Mouse (Mus musculus) heart, embryonic 14.5 days (tissue): ENCODE results near the gene 1110008L16Rik. TPM values are rescaled to one million over a fixed set of nuclear protein-coding genes. Genes with fewer than 3 reads are reported as not detected.
"Not testable (repeated sequence)": the region's sequence is repeated elsewhere in the genome, so short reads cannot be mapped to it uniquely, and the experiment has no call there.

Experiments used
- ATAC-seq: fragments of 200-750 bp; cut with Nextera tagmentation; 2 replicates; pipeline ENCODE4 v1.8.0; 2017; ENCODE audit warnings: low read depth, moderate TSS enrichment; ENCODE audit not compliant: insufficient number of reproducible peaks, insufficient read depth, low FRiP score
- H3K27ac ChIP-seq, 2 experiments: fragments of 200-500 bp in 1 of 2; fragments of 300-500 bp in 1 of 2; sonication (generic) in 1 of 2; replicated peaks in 1 of 2; 2 replicates each; pipeline ENCODE4 v1.5.1; 2012 to 2014; ENCODE audit warnings: low read depth in 2 of 2, low read length in 2 of 2, control low read depth in 1 of 2, mild to moderate bottlenecking in 1 of 2, mixed read lengths in 1 of 2; ENCODE audit not compliant: control insufficient read depth in 1 of 2, insufficient read depth in 1 of 2
- H3K27me3 ChIP-seq: fragments of 300-500 bp; sonication (generic); 2 replicates; pipeline ENCODE4 v1.6.1; 2014; ENCODE audit warnings: mild to moderate bottlenecking, low read length, control low read depth; ENCODE audit not compliant: control insufficient read depth, insufficient read depth
- H3K36me3 ChIP-seq: fragments of 300-500 bp; sonication (generic); 2 replicates; pipeline ENCODE4 v1.6.1; 2014; ENCODE audit warnings: mild to moderate bottlenecking, control low read depth, low read length, mixed read lengths; ENCODE audit not compliant: control insufficient read depth, insufficient read depth
- H3K4me1 ChIP-seq, 2 experiments: fragments of 200-500 bp in 1 of 2; fragments of 300-500 bp in 1 of 2; sonication (generic) in 1 of 2; 2 replicates each; pipeline ENCODE4 v1.6.1; 2012 to 2014; ENCODE audit warnings: low read length in 2 of 2, control low read depth in 1 of 2, mixed read lengths in 1 of 2; ENCODE audit not compliant: control insufficient read depth in 2 of 2, insufficient read depth in 2 of 2
- H3K4me2 ChIP-seq: fragments of 300-500 bp; sonication (generic); 2 replicates; pipeline ENCODE4 v1.6.1; 2014; ENCODE audit warnings: mild to moderate bottlenecking, low read length
- H3K4me3 ChIP-seq, 2 experiments: fragments of 200-500 bp in 1 of 2; fragments of 300-500 bp in 1 of 2; sonication (generic) in 1 of 2; 2 replicates each; pipeline ENCODE4 v1.5.1; 2012 to 2014; ENCODE audit warnings: low read length in 2 of 2, mild to moderate bottlenecking in 2 of 2, control low read depth in 1 of 2, low read depth in 1 of 2, moderate library complexity in 1 of 2; ENCODE audit not compliant: control insufficient read depth in 1 of 2, insufficient read depth in 1 of 2
- H3K9ac ChIP-seq: fragments of 300-500 bp; sonication (generic); 2 replicates; pipeline ENCODE4 v1.6.1; 2014; ENCODE audit warnings: mild to moderate bottlenecking, low read length
- H3K9me3 ChIP-seq: fragments of 300-500 bp; sonication (generic); 2 replicates; pipeline ENCODE4 v1.6.1; 2016; ENCODE audit warnings: low read length, control low read depth; ENCODE audit not compliant: control insufficient read depth
- WGBS: fragments of 180-500 bp; shearing (Covaris S2); extraction: QIAGEN DNeasy Blood & Tissue Kit; methylation state at CpG from one replicate; pipeline ENCODE4 v1.1.7; 2014; 5-methylcytosine and 5-hydroxymethylcytosine counted together
- polyA plus RNA-seq: library from polyadenylated mRNA; unstranded; fragments of >200 nt; fragmentation: Nextera tagmentation; extraction: Ambion mirVana; gene quantifications from 2 replicates; pipeline ENCODE4 v1.2.1, GENCODE M21; 2014

1110008L16Rik gene
- polyA plus RNA-seq, 1 experiment from 2014 or later: 10.4 TPM

DNA sequence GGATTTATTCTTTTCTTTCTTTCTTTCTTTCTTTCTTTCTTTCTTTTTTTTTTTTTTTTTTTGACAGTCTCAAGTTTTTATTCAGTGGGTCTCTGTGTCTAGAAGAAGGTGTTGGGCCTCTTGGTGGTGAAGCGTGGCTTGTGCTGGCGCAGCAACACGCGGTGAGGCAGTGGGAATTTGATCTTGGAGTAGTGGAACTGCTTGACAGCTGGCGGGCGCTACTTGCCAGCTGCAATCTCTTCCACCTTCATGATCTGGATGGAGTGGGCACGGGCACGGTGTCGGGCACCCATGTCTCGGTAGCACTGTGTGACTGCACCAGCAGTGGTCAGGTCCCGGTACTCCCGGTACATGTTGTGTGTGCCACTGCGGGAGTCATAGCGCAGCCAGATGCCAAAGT is 96.2 kb downstream of the 1110008L16Rik start:
- 90% methylated on average over 14 of the region's 14 CpGs for WGBS
- peaks cover 5 to 21% of the 10 kb centered on the region in 2 experiments for H3K4me1 ChIP-seq
- not testable (repeated sequence) for H3K9me3 ChIP-seq, H3K4me2 ChIP-seq, H3K27me3 ChIP-seq, H3K27ac ChIP-seq, H3K9ac ChIP-seq, H3K4me3 ChIP-seq, ATAC-seq, H3K36me3 ChIP-seq

GRCm38 (mm10) chr12:55396536-55396935 is 97.2 kb downstream of the 1110008L16Rik start:
- WGBS: 86% methylated on average over 4 of the region's 4 CpGs
- Histone ChIP-seq H3K9me3 (no peaks in the 10 kb centered on the region), H3K4me2 (no peak overlapping the region), H3K27me3 (no peaks in the 10 kb centered on the region), H3K27ac (no peak overlapping the region), H3K9ac (no peak overlapping the region), H3K36me3 (no peaks in the 10 kb centered on the region), H3K4me1 (peaks cover 5 to 21% of the 10 kb centered on the region in 2 experiments), H3K4me3 (no peak overlapping the region)
- no peak for ATAC-seq

DNA sequence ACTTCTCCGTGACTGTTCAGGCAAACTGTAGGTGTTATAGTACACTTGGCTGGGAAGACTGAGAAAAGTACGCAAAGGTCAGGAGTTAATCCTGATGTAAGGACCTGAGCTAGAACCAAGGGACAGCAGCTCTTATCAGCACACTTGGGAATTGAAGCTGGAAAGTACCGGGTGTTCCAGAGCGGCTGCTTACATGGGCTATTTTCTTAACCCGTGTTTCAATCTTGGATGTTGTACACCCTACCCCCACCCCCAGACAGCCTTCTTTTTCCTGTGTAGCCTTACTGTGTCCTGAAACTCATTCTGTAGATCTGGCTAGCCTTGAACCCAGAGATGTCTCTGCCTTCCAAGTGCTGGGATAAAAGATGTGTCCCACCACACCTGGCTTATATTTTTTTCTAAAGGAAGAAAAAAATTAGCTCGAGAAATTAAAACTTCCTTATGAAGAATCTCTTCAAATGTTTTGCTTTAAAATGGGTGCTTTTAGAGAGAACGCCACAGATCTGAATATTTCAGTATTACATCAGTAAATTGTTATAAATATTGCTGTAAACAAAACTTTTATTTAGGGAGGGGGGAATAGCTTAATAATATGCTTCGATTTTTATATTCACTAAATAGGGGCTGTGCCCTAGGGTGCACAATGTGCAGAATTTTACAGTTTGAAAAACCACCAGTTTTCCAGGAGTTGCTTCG is 98.3 kb downstream of the 1110008L16Rik start:
- peak overlapping the region; percentile 89 to 99 for H3K27ac ChIP-seq
- ATAC-seq: no peak
- peak overlapping the region; percentile 92 to 94 for H3K4me3 ChIP-seq
- 48% methylated on average over 9 of the region's 9 CpGs for WGBS
- H3K27me3 ChIP-seq: no peaks in the 10 kb centered on the region
- peak overlapping the region; percentile 94 for H3K9ac ChIP-seq
- H3K4me1 ChIP-seq: peaks cover 5 to 21% of the 10 kb centered on the region in 2 experiments
- H3K9me3 ChIP-seq: no peaks in the 10 kb centered on the region
- no peaks in the 10 kb centered on the region for H3K36me3 ChIP-seq
- peak overlapping the region; percentile 72 for H3K4me2 ChIP-seq

- Histone ChIP-seq H3K27me3 (no peaks in the 10 kb centered on the region), H3K36me3 (no peaks in the 10 kb centered on the region), H3K27ac (peak overlapping the region; percentile 89 to 99), H3K9ac (peak overlapping the region; percentile 94), H3K4me2 (peak overlapping the region; percentile 92), H3K9me3 (no peaks in the 10 kb centered on the region), H3K4me1 (peaks cover 5 to 21% of the 10 kb centered on the region in 2 experiments), H3K4me3 (peak overlapping the region; percentile 92 to 94)
- ATAC-seq: peak; percentile 98
- WGBS: 1% methylated on average over 51 of the region's 51 CpGs
Measured at GRCm38 (mm10) chr12:55398240-55399127, 99.1 kb downstream of the 1110008L16Rik start.

DNA sequence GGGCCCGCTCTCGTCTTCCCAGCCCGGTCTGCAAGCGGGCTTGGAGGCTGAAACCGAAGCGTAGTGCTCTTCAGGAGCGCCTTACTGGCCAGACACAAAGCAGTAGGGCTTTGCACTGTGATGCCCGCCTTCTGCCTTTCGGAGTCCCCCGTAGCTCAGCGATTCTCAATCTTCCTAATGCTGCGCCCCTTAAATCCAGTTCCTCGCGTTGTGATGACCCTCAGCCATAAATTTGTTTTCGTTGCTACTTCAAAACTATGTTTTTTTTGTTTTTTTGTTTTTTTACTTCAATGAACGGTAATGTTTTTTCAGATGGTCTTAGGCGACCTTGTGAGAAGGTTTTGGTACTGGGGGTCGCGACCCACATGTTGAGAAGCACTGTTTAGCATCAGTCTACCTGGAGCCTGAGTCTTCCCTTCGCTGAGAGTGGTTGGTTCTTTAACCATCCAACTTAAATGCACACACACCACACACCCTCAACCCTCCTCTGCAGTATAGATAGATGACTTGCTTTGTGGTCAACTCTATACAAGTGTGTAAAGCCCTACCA is 99.8 kb downstream of the 1110008L16Rik start:
- peak overlapping the region; percentile 85 to 89 for H3K27ac ChIP-seq
- peak overlapping the region; percentile 92 to 94 for H3K4me3 ChIP-seq
- under 1% methylated on average over 20 of the region's 20 CpGs for WGBS
- H3K36me3 ChIP-seq: no peaks in the 10 kb centered on the region
- H3K9me3 ChIP-seq: no peaks in the 10 kb centered on the region
- ATAC-seq: 0 out of 2 replicates have a peak, but pooled peaks have one; percentile 3
- peak overlapping the region; percentile 92 for H3K4me2 ChIP-seq
- peaks cover 5 to 21% of the 10 kb centered on the region in 2 experiments for H3K4me1 ChIP-seq
- peak overlapping the region; percentile 94 for H3K9ac ChIP-seq
- no peaks in the 10 kb centered on the region for H3K27me3 ChIP-seq

DNA sequence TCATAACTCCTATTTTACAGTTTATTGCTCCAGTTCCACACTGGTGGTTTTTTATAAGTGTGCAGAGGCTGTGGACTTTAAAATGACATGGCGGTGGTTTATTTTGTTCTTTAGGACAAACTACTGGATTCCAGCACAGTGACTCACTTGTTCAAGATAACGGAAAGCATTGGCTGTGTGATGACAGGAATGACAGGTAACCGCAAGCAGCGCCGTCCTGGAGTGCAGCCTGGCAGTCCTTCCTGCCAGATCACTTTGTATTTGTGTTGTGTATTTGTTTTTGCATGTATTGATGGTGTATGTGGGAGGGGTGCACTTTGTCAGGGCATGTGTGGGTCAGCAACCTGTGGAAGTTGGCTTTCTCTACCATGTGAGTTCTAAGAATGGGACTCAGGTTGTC is 108.5 kb downstream of the 1110008L16Rik start:
- Histone ChIP-seq H3K9ac (no peak overlapping the region), H3K36me3 (peaks cover 55% of the 10 kb centered on the region)

GRCm38 (mm10) chr12:55415255-55415654 is 115.9 kb downstream of the 1110008L16Rik start:
- WGBS: 96% methylated on average over 5 of the region's 5 CpGs
- no peaks in the 10 kb centered on the region for H3K4me1 ChIP-seq
- no peak overlapping the region for H3K4me2 ChIP-seq
- no peak overlapping the region for H3K9ac ChIP-seq
- no peak overlapping the region for H3K4me3 ChIP-seq
- ATAC-seq: no peak
- no peak overlapping the region for H3K27ac ChIP-seq
- H3K36me3 ChIP-seq: peaks cover 95% of the 10 kb centered on the region
- H3K27me3 ChIP-seq: no peaks in the 10 kb centered on the region
- no peaks in the 10 kb centered on the region for H3K9me3 ChIP-seq

More for the DNA sequence above, 108.5 kb downstream of the 1110008L16Rik start:
- Histone ChIP-seq H3K4me3 (no peak overlapping the region), H3K27me3 (no peaks in the 10 kb centered on the region), H3K4me1 (0 out of 4 replicates have a peak, but pooled peaks cover 0 to 6% of the 10 kb centered on the region in 2 experiments), H3K27ac (no peak overlapping the region), H3K9me3 (no peaks in the 10 kb centered on the region), H3K4me2 (no peak overlapping the region)
- no peak for ATAC-seq
- WGBS: 26% methylated on average over 5 of the region's 5 CpGs
